Mouse (Mus musculus) stomach, postnatal 0 days (tissue): ENCODE measurements around the gene Kdm1a. TPM values are rescaled to one million over a fixed set of nuclear protein-coding genes. Genes with fewer than 3 reads are reported as not detected.

ENCODE experiments used
- ATAC-seq: fragments of 200-750 bp; cut with Nextera tagmentation; 2 replicates; pipeline ENCODE4 v1.8.0; 2017; ENCODE audit not compliant: low FRiP score, low TSS enrichment
- DNase-seq: peaks from one replicate; pipeline ENCODE4 v3.0.0-alpha.2; 2016; ENCODE audit warnings: low spot score
- H3K27ac ChIP-seq: fragments of 300-500 bp; sonication (generic); replicated peaks from 2 replicates; pipeline ENCODE4 v1.5.1; 2014; ENCODE audit warnings: mild to moderate bottlenecking, control low read depth
- H3K27me3 ChIP-seq: fragments of 300-500 bp; sonication (generic); 2 replicates; pipeline ENCODE4 v1.6.1; 2014; ENCODE audit warnings: low read length; ENCODE audit not compliant: control insufficient read depth, insufficient read depth
- H3K36me3 ChIP-seq: fragments of 300-500 bp; sonication (generic); 2 replicates; pipeline ENCODE4 v1.6.1; 2014; ENCODE audit warnings: low read length, mixed read lengths; ENCODE audit not compliant: control insufficient read depth, insufficient read depth
- H3K4me1 ChIP-seq: fragments of 300-500 bp; sonication (generic); replicated peaks from 2 replicates; pipeline ENCODE4 v1.6.1; 2014; ENCODE audit warnings: antibody characterized with exemption; ENCODE audit not compliant: control insufficient read depth, insufficient read depth
- H3K4me2 ChIP-seq: fragments of 300-500 bp; sonication (generic); replicated peaks from 2 replicates; pipeline ENCODE4 v1.6.1; 2014; ENCODE audit warnings: low read depth, mild to moderate bottlenecking, control low read depth, moderate library complexity
- H3K4me3 ChIP-seq: fragments of 300-500 bp; sonication (generic); 2 replicates; pipeline ENCODE4 v1.5.1; 2014; ENCODE audit warnings: low read depth, low read length, control low read depth
- H3K9ac ChIP-seq: fragments of 300-500 bp; sonication (generic); 2 replicates; pipeline ENCODE4 v1.6.1; 2014; ENCODE audit warnings: mild to moderate bottlenecking, low read length, control low read depth, mixed read lengths
- H3K9me3 ChIP-seq: fragments of 300-500 bp; sonication (generic); 2 replicates; pipeline ENCODE4 v1.6.1; 2016; ENCODE audit warnings: low read length; ENCODE audit not compliant: control insufficient read depth
- CTCF ChIP-seq: IDR thresholded peaks from 2 replicates; pipeline ENCODE4 v1.5.1; 2016; ENCODE audit warnings: antibody characterized with exemption, low read depth, mild to moderate bottlenecking, moderate library complexity
- EP300 ChIP-seq: optimal IDR thresholded peaks from 2 replicates; pipeline ENCODE3; 2016; ENCODE audit warnings: antibody characterized with exemption
- WGBS: fragments of 180-500 bp; shearing (Covaris S2); extraction: QIAGEN DNeasy Blood & Tissue Kit; methylation state at CpG from one replicate; pipeline ENCODE4 v1.1.7; 2014; 5-methylcytosine and 5-hydroxymethylcytosine counted together
- polyA plus RNA-seq: library from polyadenylated mRNA; unstranded; fragments of >200 nt; fragmentation: Nextera tagmentation; extraction: Ambion mirVana; gene quantifications from 2 replicates; pipeline ENCODE4 v1.2.1, GENCODE M21; 2015

The Kdm1a gene
- polyA plus RNA-seq, 1 experiment from 2014 or later: 13.8 TPM

DNA sequence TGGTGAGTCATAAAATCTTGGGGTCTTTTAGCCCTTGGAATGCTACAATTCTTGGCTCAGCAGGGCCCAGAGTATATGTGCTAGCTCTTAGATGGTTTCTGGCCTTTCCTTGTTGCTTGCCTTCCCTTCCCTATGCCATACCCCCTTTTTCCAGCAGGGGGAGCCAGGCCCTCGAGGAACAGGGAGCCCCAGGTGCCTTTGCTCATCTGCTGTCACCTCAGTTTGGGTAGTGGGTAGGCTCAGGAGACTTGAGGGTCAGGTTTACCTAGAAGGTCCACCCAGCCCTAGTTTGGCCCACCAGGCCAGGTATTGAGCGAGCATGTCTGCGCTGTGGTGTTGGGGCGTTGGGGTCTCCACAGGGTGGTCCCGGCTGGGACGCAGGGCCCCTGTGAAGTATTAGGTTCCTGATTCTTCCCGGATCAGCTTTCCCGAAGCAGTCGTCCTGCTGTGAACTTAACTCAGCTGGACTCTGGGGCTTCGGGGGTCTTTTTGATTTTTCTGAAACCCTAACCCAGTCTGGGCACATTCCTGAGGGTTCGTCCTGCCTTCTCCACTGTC lies 46.5 kb upstream of the Kdm1a start:
- Histone ChIP-seq H3K4me3 (no peak overlapping the region), H3K4me1 (no peaks in the 10 kb centered on the region; the same call in 1 of the 2 replicates), H3K27ac (peak overlapping the region; percentile 30; the same call in 1 of the 2 replicates), H3K9me3 (no peaks in the 10 kb centered on the region), H3K9ac (no peak overlapping the region), H3K36me3 (no peaks in the 10 kb centered on the region), H3K27me3 (no peaks in the 10 kb centered on the region), H3K4me2 (peak overlapping the region; percentile 45)
- TF ChIP-seq EP300: no peak
- peak; percentile 98 for TF ChIP-seq CTCF
- ATAC-seq (peak; percentile 63; the same call in 1 of the 2 replicates), DNase-seq (peak; percentile 88)
- WGBS: 7% methylated on average over 11 of the region's 11 CpGs

- H3K27ac ChIP-seq: no peak overlapping the region
- no peaks in the 10 kb centered on the region for H3K4me1 ChIP-seq
- ATAC-seq: no peak
- H3K9me3 ChIP-seq: no peaks in the 10 kb centered on the region
- WGBS: 12% methylated on average over 10 of the region's 10 CpGs
- H3K4me3 ChIP-seq: no peak overlapping the region
- no peaks in the 10 kb centered on the region for H3K27me3 ChIP-seq
- H3K36me3 ChIP-seq: no peaks in the 10 kb centered on the region
- 0 out of 2 replicates have a peak overlapping the region, but pooled peaks have one; percentile 14 for H3K4me2 ChIP-seq
- DNase-seq: no peak
- no peak overlapping the region for H3K9ac ChIP-seq
- no peak for TF ChIP-seq EP300
- no peak for TF ChIP-seq CTCF
Observed at GRCm38 (mm10) chr4:136638890-136639289, 36.4 kb upstream of the Kdm1a start.

DNA sequence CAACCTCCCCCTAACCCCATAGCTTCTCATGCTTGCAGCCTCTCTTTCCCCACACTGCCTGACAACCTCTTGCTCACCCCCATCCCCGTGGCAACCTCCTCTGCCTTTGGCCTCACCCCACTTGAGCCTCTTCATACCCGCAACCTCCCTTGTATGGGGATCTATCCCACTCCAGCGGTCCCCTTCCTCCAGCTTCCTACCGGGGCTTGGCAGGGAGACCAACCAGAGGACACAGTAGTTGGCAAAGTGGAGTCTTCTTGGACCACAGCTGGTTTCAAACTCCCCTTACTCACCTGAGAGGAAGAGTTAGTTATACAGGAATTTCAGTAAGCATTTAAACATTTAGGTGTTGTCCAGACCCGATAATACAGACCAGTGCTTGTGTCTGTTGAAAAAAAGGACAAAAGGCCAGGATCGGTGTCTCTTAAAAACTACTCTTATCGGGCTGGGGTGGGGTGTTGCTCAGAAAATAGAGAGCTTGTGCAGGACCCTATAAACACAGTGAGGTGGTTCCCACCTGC lies 35.8 kb upstream of the Kdm1a start:
- TF ChIP-seq EP300 (no peak), CTCF (no peak)
- ATAC-seq (no peak), DNase-seq (no peak)
- H3K27ac ChIP-seq: no peak overlapping the region
- WGBS: 58% methylated on average over 7 of the region's 7 CpGs
- H3K4me2 ChIP-seq: peak overlapping the region; percentile 93
- H3K4me3 ChIP-seq: no peak overlapping the region
- H3K9me3 ChIP-seq: no peaks in the 10 kb centered on the region
- no peaks in the 10 kb centered on the region for H3K27me3 ChIP-seq
- H3K9ac ChIP-seq: no peak overlapping the region
- no peaks in the 10 kb centered on the region for H3K36me3 ChIP-seq
- H3K4me1 ChIP-seq: no peaks in the 10 kb centered on the region

GRCm38 (mm10) chr4:136637563-136638229 lies 35.2 kb upstream of the Kdm1a start:
- H3K4me2 ChIP-seq: peak overlapping the region; percentile 93
- DNase-seq (peak; percentile 63), ATAC-seq (peak; percentile 58; the same call in 1 of the 2 replicates)
- H3K27me3 ChIP-seq: no peaks in the 10 kb centered on the region
- no peaks in the 10 kb centered on the region for H3K4me1 ChIP-seq
- peak overlapping the region; percentile 49 for H3K4me3 ChIP-seq
- H3K9me3 ChIP-seq: no peaks in the 10 kb centered on the region
- TF ChIP-seq EP300 (no peak), CTCF (no peak)
- H3K36me3 ChIP-seq: no peaks in the 10 kb centered on the region
- 2% methylated on average over 64 of the region's 76 CpGs for WGBS
- H3K9ac ChIP-seq: peak overlapping the region; percentile 59
- no peak overlapping the region for H3K27ac ChIP-seq

DNA sequence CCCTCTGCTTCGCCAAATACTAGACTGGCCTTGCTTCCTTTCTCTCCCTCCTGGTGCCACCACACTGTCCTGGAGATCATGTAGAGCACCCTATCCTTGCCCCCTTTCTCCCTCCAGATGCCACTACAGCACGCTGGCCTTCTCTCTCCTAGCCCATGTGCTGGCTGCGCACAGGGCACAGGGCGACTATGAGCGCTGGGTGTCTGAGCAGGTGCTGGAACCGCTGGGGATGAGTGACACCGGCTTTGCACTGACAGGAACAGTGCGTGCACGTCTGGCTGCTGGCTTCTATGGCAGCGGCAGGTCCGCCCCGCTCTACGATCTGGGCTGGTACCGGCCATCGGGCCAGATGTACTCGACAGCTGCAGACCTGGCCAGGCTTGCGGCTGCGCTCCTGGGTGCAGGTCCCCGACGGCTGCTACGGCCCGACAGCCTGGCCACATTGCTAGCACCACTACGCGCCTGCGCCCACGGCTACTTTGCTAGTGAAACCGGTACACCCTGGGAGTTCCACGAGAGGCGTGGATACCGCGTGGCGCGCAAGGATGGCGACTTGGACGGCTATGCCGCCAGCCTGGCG lies 34.5 kb upstream of the Kdm1a start:
- ATAC-seq (peak; percentile 36; the same call in 1 of the 2 replicates), DNase-seq (no peak)
- H3K4me2 ChIP-seq: peak overlapping the region; percentile 93
- no peak overlapping the region for H3K27ac ChIP-seq
- peak overlapping the region; percentile 49 for H3K4me3 ChIP-seq
- no peak for TF ChIP-seq CTCF
- TF ChIP-seq EP300: no peak
- H3K27me3 ChIP-seq: no peaks in the 10 kb centered on the region
- peak overlapping the region; percentile 59 for H3K9ac ChIP-seq
- no peaks in the 10 kb centered on the region for H3K9me3 ChIP-seq
- 16% methylated on average over 35 of the region's 37 CpGs for WGBS
- no peaks in the 10 kb centered on the region for H3K4me1 ChIP-seq
- no peaks in the 10 kb centered on the region for H3K36me3 ChIP-seq
